Mouse (Mus musculus): ENCODE measurements around the gene Ost4.

Gene Ost4

GRCm38 (mm10) chr5:30907413-30908059 is at the start of gene Ost4:
TSS of gene Ost4 (minus strand) at chr5:30907788.
- DNase-seq (ENCODE audit: low spot score) = peak; percentile 97

- DNase-seq (ENCODE audit: low spot score) = no peak
Observed at GRCm38 (mm10) chr5:30955751-30956150, 48.2 kb upstream of the Ost4 start.

DNA sequence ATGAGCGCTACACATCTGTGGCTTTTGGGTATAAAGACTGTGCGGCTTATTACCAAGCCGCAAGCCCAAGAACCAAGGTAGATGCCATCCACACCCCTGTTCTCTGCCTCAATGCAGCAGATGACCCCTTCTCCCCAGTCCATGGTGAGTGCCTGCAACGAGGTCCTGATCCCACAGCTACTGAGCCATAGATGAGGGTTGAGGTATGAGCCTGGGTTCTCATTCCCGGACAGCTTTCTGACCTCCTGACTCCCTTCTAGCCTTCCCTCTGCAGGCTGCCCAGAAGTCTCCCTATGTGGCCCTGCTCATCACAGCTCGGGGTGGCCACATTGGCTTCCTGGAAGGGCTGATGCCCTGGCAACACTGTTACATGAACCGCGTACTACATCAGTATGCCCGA is 47.0 kb upstream of the Ost4 start:
- no peak for DNase-seq (ENCODE audit: low spot score)

GRCm38 (mm10) chr5:30954065-30954464 is 46.5 kb upstream of the Ost4 start:
- no peak for DNase-seq (ENCODE audit: low spot score)

GRCm38 (mm10) chr5:30952551-30952950 is 45.0 kb upstream of the Ost4 start:
- DNase-seq (ENCODE audit: low spot score) = no peak

DNA sequence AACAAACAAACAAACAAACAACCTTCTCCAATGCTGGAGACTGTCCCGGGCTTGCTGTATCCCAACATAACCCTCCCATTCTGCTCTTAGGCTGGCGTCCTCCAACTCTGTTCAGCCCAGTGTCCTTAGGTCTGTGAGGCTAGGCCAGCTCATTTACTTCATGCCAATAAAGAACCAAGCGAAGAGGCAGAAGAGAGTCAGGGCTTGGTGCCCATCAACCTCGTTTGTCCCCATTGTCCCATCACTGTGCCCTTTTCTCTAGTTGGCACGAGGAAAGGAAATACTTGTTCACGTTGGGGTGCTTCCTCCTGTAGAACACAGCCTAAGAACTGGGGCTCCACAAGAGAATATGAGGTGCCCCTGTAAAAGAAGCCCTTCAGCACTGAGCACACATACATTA is 44.1 kb upstream of the Ost4 start:
- no peak for DNase-seq (ENCODE audit: low spot score)

DNA sequence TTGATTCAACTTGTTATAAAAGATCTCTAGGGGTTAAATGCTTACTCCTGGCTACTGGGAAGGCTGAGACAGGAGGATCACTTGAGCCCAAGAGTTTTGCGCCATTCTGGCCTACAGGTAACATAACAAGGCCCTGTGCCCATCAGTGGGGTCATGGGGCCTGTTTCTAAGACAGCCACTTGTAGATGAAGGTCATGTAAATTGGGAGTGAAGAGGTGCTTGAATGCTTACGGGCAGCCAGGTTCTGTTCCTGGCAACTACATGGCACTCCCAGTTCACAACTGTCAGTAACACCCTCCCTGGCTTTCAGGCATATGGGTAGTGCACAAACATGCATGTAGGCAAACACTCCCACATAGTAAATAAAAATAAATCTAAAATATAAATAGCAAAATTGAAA is 43.3 kb upstream of the Ost4 start:
- no peak for DNase-seq (ENCODE audit: low spot score)

DNA sequence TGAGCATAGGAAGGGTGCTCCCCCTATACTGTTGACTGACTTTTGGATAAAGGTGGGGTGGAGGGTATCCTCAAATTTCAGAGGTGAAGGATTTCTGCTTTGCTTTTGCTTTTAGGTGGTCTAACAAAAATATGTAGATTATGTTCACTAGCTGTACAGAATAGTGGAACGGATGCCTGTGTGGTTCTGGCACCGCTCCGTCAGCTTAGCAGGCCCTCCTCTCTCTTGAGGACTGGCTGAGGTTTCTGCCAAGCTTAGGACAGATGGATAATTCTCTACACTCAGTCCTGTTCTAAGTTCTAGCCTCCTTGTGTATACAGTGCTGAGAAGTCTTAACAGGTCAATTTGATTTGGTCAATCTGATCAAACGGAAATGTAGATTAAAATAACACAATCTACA is 42.9 kb upstream of the Ost4 start:
- DNase-seq (ENCODE audit: low spot score) = no peak

GRCm38 (mm10) chr5:30949654-30950326 is 42.2 kb upstream of the Ost4 start:
- DNase-seq (ENCODE audit: low spot score) = peak; percentile 90

GRCm38 (mm10) chr5:30948620-30949019 is 41.0 kb upstream of the Ost4 start:
- no peak for DNase-seq (ENCODE audit: low spot score)

DNA sequence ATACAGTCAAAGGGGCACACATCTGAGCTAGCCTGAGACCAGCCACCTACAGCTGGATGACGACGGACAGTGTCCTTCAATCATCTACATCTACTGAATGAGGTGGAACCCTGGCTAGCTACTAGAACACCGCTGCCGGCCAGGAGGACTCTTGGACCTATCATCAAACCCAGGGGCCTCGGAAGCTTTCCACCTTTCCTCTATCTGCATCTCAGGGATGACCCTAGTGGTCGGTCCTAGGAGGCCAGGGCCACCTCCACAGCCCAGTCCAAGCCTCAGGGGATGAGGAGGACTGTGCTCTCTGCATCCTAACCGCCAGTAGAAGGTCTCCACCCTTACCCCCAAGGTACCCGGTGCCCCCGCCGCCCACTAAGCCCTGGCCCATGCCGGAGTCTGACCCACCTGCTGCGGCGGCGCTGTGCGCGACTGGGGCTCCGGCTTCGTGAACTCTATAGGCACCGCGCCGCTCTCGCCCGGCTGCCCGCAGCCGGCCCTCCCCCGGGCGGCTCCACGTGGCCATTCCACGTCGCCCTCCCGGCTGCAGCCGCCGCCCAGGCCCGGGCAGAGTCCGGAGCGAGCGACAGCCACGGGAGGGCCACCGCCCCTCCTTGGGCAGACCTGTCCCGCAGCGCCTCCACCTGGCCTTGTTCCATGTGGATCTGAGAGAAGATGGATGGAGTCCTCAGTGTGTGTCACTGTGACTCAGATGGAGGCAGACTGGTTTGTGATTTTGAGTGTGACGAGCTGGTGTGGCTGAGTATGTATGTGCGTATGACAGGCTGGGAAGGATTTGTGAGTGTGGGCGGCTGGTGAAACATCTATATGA is 37.6 kb upstream of the Ost4 start, which contains the start of gene Cgref1:
Gene Cgref1, minus strand, starts transcription at position 636 of the 826 bp plus-strand sequence.
- DNase-seq (ENCODE audit: low spot score) = peak; percentile 78

DNA sequence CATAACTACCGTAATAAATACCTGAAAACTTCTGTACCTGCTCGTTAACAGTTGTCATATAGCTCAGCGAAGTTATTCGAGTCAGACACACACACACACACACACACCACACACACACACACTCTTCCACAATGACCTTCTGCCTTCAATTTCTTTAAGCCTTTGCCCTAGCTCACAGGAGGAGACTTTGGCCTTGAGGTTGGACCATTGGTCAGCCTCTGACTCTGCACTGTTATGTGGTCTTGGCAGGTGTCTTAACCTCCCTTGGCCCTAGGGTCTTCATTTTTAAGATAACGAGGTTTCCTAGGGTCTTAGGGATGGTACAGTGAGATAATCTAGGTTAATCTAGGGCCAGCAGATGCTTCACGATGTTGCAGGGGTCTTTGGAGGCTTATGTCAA is 36.8 kb upstream of the Ost4 start:
- DNase-seq (ENCODE audit: low spot score) = no peak

DNA sequence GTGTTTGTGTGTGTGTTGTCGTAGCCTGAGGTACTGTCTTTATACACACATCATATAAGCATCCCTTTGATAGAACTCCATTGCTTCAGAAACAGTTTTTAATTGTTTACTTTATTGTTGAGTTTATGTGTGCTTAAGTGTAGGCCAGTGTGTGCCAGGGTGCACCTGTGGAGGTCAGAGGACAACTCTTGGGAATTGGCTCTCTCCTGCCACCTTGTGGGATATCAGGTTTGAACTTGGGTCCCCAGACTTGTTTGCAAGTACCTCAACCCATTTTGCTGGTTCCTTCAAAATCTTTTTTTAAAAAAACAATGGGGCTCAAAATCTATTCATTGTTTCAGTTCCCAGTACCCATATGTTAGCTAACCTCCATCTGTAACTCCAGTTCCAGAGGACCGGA is 35.4 kb upstream of the Ost4 start:
- no peak for DNase-seq (ENCODE audit: low spot score)

GRCm38 (mm10) chr5:30934725-30935461 is 27.3 kb upstream of the Ost4 start:
- DNase-seq (ENCODE audit: low spot score) = no peak

GRCm38 (mm10) chr5:30933705-30934104 is 26.1 kb upstream of the Ost4 start:
- DNase-seq (ENCODE audit: low spot score) = no peak

DNA sequence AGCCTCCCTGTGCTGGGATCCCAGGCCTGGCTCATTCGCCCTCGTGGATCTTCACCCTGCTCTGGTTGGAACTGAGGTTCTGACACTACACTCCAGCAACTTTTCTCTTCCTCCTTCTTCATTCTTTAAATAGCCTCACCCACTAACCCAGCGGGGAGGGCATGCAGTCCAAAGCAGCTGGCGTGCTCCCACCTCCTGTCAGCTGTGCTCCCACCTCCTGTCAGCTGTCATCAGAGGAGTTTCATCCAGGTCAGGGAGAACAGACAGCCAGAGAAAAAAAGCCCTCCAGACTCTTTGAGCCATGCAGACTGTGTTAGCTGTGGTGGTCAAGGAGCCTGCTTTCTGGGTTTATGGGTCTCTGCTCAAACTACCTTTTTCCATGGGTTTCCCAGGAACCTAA is 23.8 kb upstream of the Ost4 start:
- DNase-seq (ENCODE audit: low spot score) = no peak

- DNase-seq (ENCODE audit: low spot score) = no peak
Observed at GRCm38 (mm10) chr5:30930846-30931245, 23.3 kb upstream of the Ost4 start.

DNA sequence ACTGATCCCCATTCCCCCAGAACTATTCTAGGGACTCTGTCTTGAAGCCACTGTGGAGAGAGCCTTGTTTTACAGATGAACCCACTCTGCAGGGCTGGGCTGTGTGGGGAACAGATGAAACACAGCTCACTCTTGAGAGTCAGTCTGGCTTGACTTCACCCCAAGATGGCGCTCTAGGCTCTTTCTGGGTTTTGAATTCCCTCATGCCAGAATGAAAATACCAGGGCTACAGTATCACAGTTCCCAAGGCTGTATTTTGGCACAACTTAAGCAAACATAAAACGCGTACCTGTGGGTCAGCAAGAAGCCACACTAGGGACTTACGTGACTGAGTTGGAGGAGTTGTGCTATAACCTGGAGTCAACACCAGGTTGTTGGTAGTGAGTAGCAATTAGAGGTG is 22.5 kb upstream of the Ost4 start:
- DNase-seq (ENCODE audit: low spot score) = peak; percentile 83

DNA sequence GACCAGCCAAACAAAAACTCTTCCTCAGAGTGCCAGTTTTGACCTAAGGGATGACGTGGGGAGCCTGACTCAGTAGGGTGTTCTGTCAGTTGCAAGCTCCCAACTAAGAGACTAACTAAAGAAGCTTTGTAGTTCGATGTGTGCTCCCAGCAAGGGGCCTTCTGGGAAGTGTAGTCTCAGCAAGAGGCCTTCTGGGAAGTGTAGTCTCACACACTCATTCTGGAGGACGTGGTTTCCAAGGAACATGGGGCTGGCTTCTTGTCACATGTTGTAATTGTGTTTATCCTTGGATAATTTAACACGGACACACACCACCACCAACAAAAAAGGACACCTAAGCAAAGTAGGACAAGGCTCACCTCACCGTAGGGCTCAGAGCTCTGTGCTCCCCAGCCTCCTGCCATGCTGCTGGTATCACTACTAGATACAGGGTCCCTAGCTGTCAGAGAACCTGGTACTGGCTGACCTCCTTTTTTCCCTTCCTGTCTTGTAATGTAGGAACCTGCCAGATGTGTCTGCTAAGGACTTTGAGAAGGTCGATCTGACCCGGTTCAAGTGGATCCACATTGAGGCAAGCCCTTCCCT is 20.4 kb upstream of the Ost4 start:
- DNase-seq (ENCODE audit: low spot score) = peak; percentile 60

- no peak for DNase-seq (ENCODE audit: low spot score)
Observed at GRCm38 (mm10) chr5:30926073-30926472, 18.5 kb upstream of the Ost4 start.

DNA sequence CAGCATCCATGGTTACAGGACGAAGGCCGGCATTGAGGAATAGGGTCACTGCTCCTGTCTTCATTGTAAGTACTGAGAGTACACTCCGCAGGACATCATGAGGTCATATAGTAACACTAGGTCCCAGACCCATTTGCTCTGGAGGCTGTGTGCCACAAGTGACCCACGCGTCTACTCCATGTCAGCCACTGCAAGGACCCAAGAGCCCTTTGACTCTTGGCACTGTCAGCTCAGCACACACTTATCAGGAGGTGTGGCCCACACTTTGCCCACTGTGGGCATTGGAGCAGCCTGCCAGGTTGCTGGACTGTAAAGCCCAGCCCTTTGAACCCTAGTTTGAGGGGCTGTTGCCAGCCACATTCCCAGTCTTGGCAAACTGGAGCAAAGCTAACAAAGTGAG is 17.6 kb upstream of the Ost4 start:
- no peak for DNase-seq (ENCODE audit: low spot score)

GRCm38 (mm10) chr5:30924614-30925013 is 17.0 kb upstream of the Ost4 start:
- DNase-seq (ENCODE audit: low spot score) = no peak

All from retina, embryonic 14.5 days (tissue).